ENCODE assay signal across 24 mouse cellular contexts in the genomic region with DNA sequence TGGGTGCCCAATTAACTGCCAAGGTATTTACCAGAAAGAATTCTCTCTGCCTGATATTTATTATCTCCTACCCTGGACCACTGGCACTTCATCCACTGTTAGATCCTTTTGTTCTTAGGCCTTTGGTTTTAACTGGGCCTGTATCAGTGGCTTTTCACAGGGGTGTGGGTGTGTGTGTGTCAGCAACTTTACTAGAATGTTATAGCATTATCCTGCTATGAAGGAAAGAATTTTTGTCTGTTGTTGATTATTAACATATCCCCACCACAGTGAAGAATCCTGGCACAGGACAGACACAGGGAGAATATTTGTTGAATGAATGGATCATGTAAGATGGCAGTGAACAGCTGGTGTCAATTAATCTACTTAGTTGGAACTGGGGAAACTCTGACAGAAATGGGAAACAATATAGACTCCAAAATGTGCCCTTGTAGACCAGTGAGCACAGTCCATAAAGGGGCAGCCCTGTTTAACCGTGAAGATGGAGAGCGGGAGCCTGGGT. TPM values are rescaled to one million over a fixed set of nuclear protein-coding genes. Genes with fewer than 3 reads are reported as not detected.
DNase-seq lines count a peak whose midpoint lies in the region; ATAC-seq lines count a peak whose summit lies in the region.
"Had no signal": no experiment of that assay in that cellular context is flagged by ENCODE, and none has a peak within 500 bp of the region (broad histone marks: within the 10 kb centered on the region; RNA-seq: fewer than 3 reads in every experiment).

No protein-coding gene starts in this region.

- no peak overlapping the region for H3K27ac ChIP-seq in forebrain, embryonic 14.5 days (ENCODE audit: low read depth, low read length)
- no peak overlapping the region for H3K27ac ChIP-seq in forebrain, embryonic 11.5 days (ENCODE audit: low read depth, low read length)
- H3K27ac ChIP-seq in hindbrain, embryonic 14.5 days: no peak overlapping the region
- H3K27ac ChIP-seq in hindbrain, embryonic 11.5 days (ENCODE audit: low read depth, low read length): no peak overlapping the region
- H3K27ac ChIP-seq in embryonic facial prominence, embryonic 13.5 days: 0 out of 2 replicates have a peak overlapping the region, but pooled peaks have one; percentile 48
- H3K27ac ChIP-seq: kidney, postnatal 0 days; midbrain, embryonic 10.5 days had no signal

- H3K9me3 ChIP-seq in forebrain, embryonic 14.5 days (replicated peaks; ENCODE audit: control insufficient read depth, low read length): no peaks in the 10 kb centered on the region
- no peaks in the 10 kb centered on the region for H3K9me3 ChIP-seq in forebrain, embryonic 11.5 days (ENCODE audit: control insufficient read depth, low read length)
- H3K9me3 ChIP-seq in hindbrain, embryonic 14.5 days (ENCODE audit: control insufficient read depth, low read length): no peaks in the 10 kb centered on the region
- H3K9me3 ChIP-seq in hindbrain, embryonic 11.5 days (ENCODE audit: control insufficient read depth, low read length): no peaks in the 10 kb centered on the region
- no peaks in the 10 kb centered on the region for H3K9me3 ChIP-seq in embryonic facial prominence, embryonic 13.5 days
- H3K9me3 ChIP-seq: midbrain, embryonic 10.5 days had no signal

- peaks cover 7% of the 10 kb centered on the region; the same call in 1 of the 2 replicates for H3K4me1 ChIP-seq in forebrain, embryonic 14.5 days (ENCODE audit: control insufficient read depth, insufficient read depth, low read length)
- H3K4me1 ChIP-seq in forebrain, embryonic 11.5 days (replicated peaks; ENCODE audit: control insufficient read depth, insufficient read depth, low read length): no peaks in the 10 kb centered on the region; the same call in 1 of the 2 replicates
- peaks cover 23% of the 10 kb centered on the region; the same call in 1 of the 2 replicates for H3K4me1 ChIP-seq in hindbrain, embryonic 14.5 days (replicated peaks; ENCODE audit: control insufficient read depth, insufficient read depth, low read length)
- H3K4me1 ChIP-seq in hindbrain, embryonic 11.5 days (replicated peaks; ENCODE audit: control insufficient read depth, insufficient read depth, low read length): no peaks in the 10 kb centered on the region
- peaks cover 20% of the 10 kb centered on the region for H3K4me1 ChIP-seq in embryonic facial prominence, embryonic 13.5 days

- H3K4me3 ChIP-seq in forebrain, embryonic 14.5 days (ENCODE audit: low read depth, low read length): no peak overlapping the region
- H3K4me3 ChIP-seq in forebrain, embryonic 11.5 days (ENCODE audit: low read depth, low read length): no peak overlapping the region
- H3K4me3 ChIP-seq in hindbrain, embryonic 14.5 days (replicated peaks; ENCODE audit: low read length): no peak overlapping the region
- no peak overlapping the region for H3K4me3 ChIP-seq in hindbrain, embryonic 11.5 days (ENCODE audit: low read depth, low read length)
- H3K4me3 ChIP-seq in embryonic facial prominence, embryonic 13.5 days: no peak overlapping the region
- H3K4me3 ChIP-seq: midbrain, embryonic 10.5 days had no signal

- H3K27me3 ChIP-seq in forebrain, embryonic 14.5 days (replicated peaks; ENCODE audit: control insufficient read depth, insufficient read depth, low read length): no peaks in the 10 kb centered on the region
- no peaks in the 10 kb centered on the region for H3K27me3 ChIP-seq in forebrain, embryonic 11.5 days (ENCODE audit: control insufficient read depth, insufficient read depth, low read length)
- no peaks in the 10 kb centered on the region for H3K27me3 ChIP-seq in hindbrain, embryonic 14.5 days (ENCODE audit: control insufficient read depth, insufficient read depth, low read length)
- H3K27me3 ChIP-seq in hindbrain, embryonic 11.5 days (ENCODE audit: control insufficient read depth, insufficient read depth, low read length): no peaks in the 10 kb centered on the region
- H3K27me3 ChIP-seq in embryonic facial prominence, embryonic 13.5 days: no peaks in the 10 kb centered on the region

- H3K9ac ChIP-seq in forebrain, embryonic 14.5 days (ENCODE audit: low read length): no peak overlapping the region
- no peak overlapping the region for H3K9ac ChIP-seq in forebrain, embryonic 11.5 days (ENCODE audit: low read length)
- no peak overlapping the region for H3K9ac ChIP-seq in hindbrain, embryonic 14.5 days
- H3K9ac ChIP-seq in hindbrain, embryonic 11.5 days (ENCODE audit: low read depth, low read length): no peak overlapping the region
- H3K9ac ChIP-seq in embryonic facial prominence, embryonic 13.5 days: no peak overlapping the region
- H3K9ac ChIP-seq: liver, postnatal 0 days had no signal

- WGBS in forebrain, embryonic 14.5 days: 68% methylated on average over 2 of the region's 2 CpGs
- WGBS in forebrain, embryonic 11.5 days: 91% methylated on average over 2 of the region's 2 CpGs
- WGBS in hindbrain, embryonic 14.5 days: 74% methylated on average over 2 of the region's 2 CpGs
- 82% methylated on average over 2 of the region's 2 CpGs for WGBS in hindbrain, embryonic 11.5 days
- 48% methylated on average over 2 of the region's 2 CpGs for WGBS in embryonic facial prominence, embryonic 13.5 days

- DNase-seq in forebrain, embryonic 14.5 days (ENCODE audit: low spot score): peak; percentile 19
- DNase-seq in forebrain, embryonic 11.5 days (ENCODE audit: low spot score): no peak
- DNase-seq in hindbrain, embryonic 14.5 days (ENCODE audit: low spot score): no peak
- DNase-seq in hindbrain, embryonic 11.5 days (ENCODE audit: low spot score): no peak
- peak; percentile 25 for DNase-seq in retina, postnatal 1 day
- DNase-seq in gastrocnemius, adult 18-20 months (ENCODE audit: low spot score): no peak
- DNase-seq: adrenal gland, postnatal 25 days; cerebellum, adult 8-10 months; cerebellum, postnatal 36 days; gastrocnemius, postnatal 14 days; heart, adult 18-20 months; kidney, adult 11 months; layer of hippocampus, adult 9-11 months; left cerebral cortex, postnatal 4 days; liver, postnatal 0 days; lung, postnatal 10 days; thymus, adult 18-20 months; thymus, postnatal 4 days had no signal

- H3K36me3 ChIP-seq in forebrain, embryonic 14.5 days (ENCODE audit: control insufficient read depth, insufficient read depth, low read length): no peaks in the 10 kb centered on the region
- no peaks in the 10 kb centered on the region for H3K36me3 ChIP-seq in forebrain, embryonic 11.5 days (ENCODE audit: control insufficient read depth, insufficient read depth, low read length)
- H3K36me3 ChIP-seq in hindbrain, embryonic 14.5 days (replicated peaks; ENCODE audit: control insufficient read depth, insufficient read depth): no peaks in the 10 kb centered on the region
- no peaks in the 10 kb centered on the region for H3K36me3 ChIP-seq in hindbrain, embryonic 11.5 days (ENCODE audit: control insufficient read depth, insufficient read depth, low read length)
- no peaks in the 10 kb centered on the region for H3K36me3 ChIP-seq in embryonic facial prominence, embryonic 13.5 days
- H3K36me3 ChIP-seq: midbrain, embryonic 10.5 days had no signal

- ATAC-seq in forebrain, embryonic 14.5 days: no peak
- no peak for ATAC-seq in forebrain, embryonic 11.5 days (replicated peaks; ENCODE audit: low FRiP score)
- peak; percentile 34; the same call in 1 of the 2 replicates for ATAC-seq in hindbrain, embryonic 14.5 days (ENCODE audit: low FRiP score)
- no peak for ATAC-seq in hindbrain, embryonic 11.5 days (ENCODE audit: low FRiP score)
- no peak for ATAC-seq in embryonic facial prominence, embryonic 13.5 days (ENCODE audit: insufficient number of reproducible peaks, insufficient read depth, low FRiP score, low TSS enrichment, low read depth)
- ATAC-seq: liver, postnatal 0 days; midbrain, embryonic 16.5 days had no signal

- no peak overlapping the region for H3K4me2 ChIP-seq in forebrain, embryonic 14.5 days (ENCODE audit: low read length)
- no peak overlapping the region for H3K4me2 ChIP-seq in forebrain, embryonic 11.5 days (ENCODE audit: low read depth, low read length, severe bottlenecking)
- H3K4me2 ChIP-seq in hindbrain, embryonic 14.5 days (replicated peaks): no peak overlapping the region
- H3K4me2 ChIP-seq in hindbrain, embryonic 11.5 days (replicated peaks; ENCODE audit: low read depth, low read length): no peak overlapping the region
- H3K4me2 ChIP-seq in embryonic facial prominence, embryonic 13.5 days: peak overlapping the region; percentile 16

RNA-seq across cellular contexts. Expression of gene Enox1, which starts 40.9 kb away (rescaled TPM):
- polyA plus RNA-seq in forebrain, embryonic 14.5 days (2014; fragmentation: Nextera tagmentation; extraction: Ambion mirVana): 28.0 and 39.0 TPM in 2 replicates
- 22.6 and 23.4 TPM in 2 replicates for polyA plus RNA-seq in forebrain, embryonic 11.5 days (2014; fragmentation: Nextera tagmentation; extraction: Ambion mirVana)
- 30.2 TPM in 2 replicates for polyA plus RNA-seq in hindbrain, embryonic 14.5 days (2014; fragmentation: Nextera tagmentation; extraction: Ambion mirVana)
- polyA plus RNA-seq in hindbrain, embryonic 11.5 days (2014; fragmentation: Nextera tagmentation; extraction: Ambion mirVana): 17.3 and 18.3 TPM in 2 replicates
- polyA plus RNA-seq in embryonic facial prominence, embryonic 13.5 days (2015; fragmentation: Nextera tagmentation; extraction: Ambion mirVana): 19.6 and 19.8 TPM in 2 replicates
- total RNA-seq in gastrocnemius, adult 18-20 months (2021): 1 to 10 TPM; 1.0 to 1.2 TPM
- total RNA-seq: MEL had no signal
- polyA plus RNA-seq: liver, adult 2 months had no signal

Comparison
In these comparisons a context has a peak if more than half of its experiments do, and no peak if none do; other contexts are left out.
1. DNase-seq: peak in forebrain, embryonic 14.5 days (single experiment) and retina, postnatal 1 day (single experiment); none in forebrain, embryonic 11.5 days (single experiment), hindbrain, embryonic 14.5 days (single experiment), hindbrain, embryonic 11.5 days (single experiment) and gastrocnemius, adult 18-20 months (single experiment).